ENCODE assay signal across 8 mouse cellular contexts in genomic region chr13:46727837-46728268, GRCm38 (mm10). TPM values are rescaled to one million over a fixed set of nuclear protein-coding genes. Genes with fewer than 3 reads are reported as not detected.
A peak's percentile ranks its signal among the peaks of the same experiment; 100 is the strongest.
DNase-seq lines count a peak whose midpoint lies in the region; ATAC-seq lines count a peak whose summit lies in the region.

Gene Nup153 (minus strand): TSS chr13:46727940.

- peak; percentile 99 for DNase-seq in T-cell, adult 2 months (ENCODE audit: low spot score)
- peak; percentile 100 for DNase-seq in cerebellum, postnatal 36 days
- peak; percentile 100 for DNase-seq in frontal cortex, postnatal 36 days (ENCODE audit: low spot score in 2 of 2)
- DNase-seq in left cerebral cortex, adult 11 months (ENCODE audit: low spot score) = peak; percentile 99
- peak; percentile 99 to 100 for DNase-seq in lung, postnatal 4 days
- DNase-seq in retina, postnatal 7 days (ENCODE audit: low read depth, low spot score) = peak; percentile 99
- DNase-seq in urinary bladder, adult 2 months (ENCODE audit: low spot score) = peak; percentile 100

- H3K27me3 ChIP-seq in hindbrain, embryonic 15.5 days = no peaks in the 10 kb centered on the region

- peak within 1 kb of the TSS; percentile 85 for H3K4me3 ChIP-seq in hindbrain, embryonic 15.5 days

- peaks cover 23% of the 10 kb centered on the region for H3K4me1 ChIP-seq in hindbrain, embryonic 15.5 days (replicated peaks)

- H3K9ac ChIP-seq in hindbrain, embryonic 15.5 days = peak within 1 kb of the TSS; percentile 75

- peak within 1 kb of the TSS; percentile 89 for H3K27ac ChIP-seq in hindbrain, embryonic 15.5 days (replicated peaks)

- H3K9me3 ChIP-seq in hindbrain, embryonic 15.5 days = no peaks in the 10 kb centered on the region

- under 1% methylated on average over 46 of the region's 51 CpGs for WGBS in hindbrain, embryonic 15.5 days

- ATAC-seq in hindbrain, embryonic 15.5 days (ENCODE audit: low FRiP score, low read depth) = peak; percentile 95

- no peaks in the 10 kb centered on the region for H3K36me3 ChIP-seq in hindbrain, embryonic 15.5 days

- H3K4me2 ChIP-seq in hindbrain, embryonic 15.5 days = peak within 1 kb of the TSS; percentile 91

RNA-seq across cellular contexts. Expression of gene Nup153, which starts in this region (rescaled TPM):
- polyA plus RNA-seq in hindbrain, embryonic 15.5 days (2015; fragmentation: Nextera tagmentation; extraction: Ambion mirVana) = 18.3 and 19.9 TPM in 2 replicates
- 31.2 and 36.7 TPM in 2 replicates for polyA plus RNA-seq in urinary bladder, adult 2 months (2012; rRNA removed)

Comparison
In these comparisons a context has a peak if more than half of its experiments do, and no peak if none do; other contexts are left out.
1. Peak in every context shown above with its lines: DNase-seq, ATAC-seq, H3K4me3 ChIP-seq and H3K27ac ChIP-seq.